Mouse (Mus musculus): Measurements from ENCODE around the gene Ctnna3.

DNA sequence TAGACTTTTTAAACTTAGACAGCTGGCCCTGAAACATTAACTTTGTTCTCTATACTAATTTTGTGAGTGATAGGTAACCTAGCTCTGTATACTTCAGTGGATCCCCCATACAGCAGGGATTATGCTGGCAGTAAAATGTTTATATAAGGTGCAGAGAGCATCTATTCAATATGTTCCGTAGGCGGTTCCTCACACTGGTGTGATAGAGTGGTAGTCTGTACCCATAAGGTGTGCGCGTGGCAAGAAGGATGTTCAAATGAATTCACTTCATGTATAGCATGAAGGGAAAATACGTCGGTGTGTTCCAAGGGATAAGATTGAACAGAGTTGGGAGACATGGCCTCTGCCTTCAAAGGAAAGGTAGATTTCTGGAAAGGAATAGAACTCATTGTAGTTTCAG is 794.5 kb downstream of the Ctnna3 start:
- no peak for TF ChIP-seq MYOD1 (IDR thresholded peaks at IDR 0.05; ENCODE audit: control insufficient read depth, insufficient read length, low read depth)
- TF ChIP-seq CTCF (IDR thresholded peaks at IDR 0.05; ENCODE audit: control insufficient read depth, insufficient read depth, insufficient read length), result no peak
- TF ChIP-seq FOSL1 (IDR thresholded peaks at IDR 0.05; ENCODE audit: insufficient read depth, low read length, poor library complexity, severe bottlenecking), result no peak
- no peak for TF ChIP-seq MYOG (IDR thresholded peaks at IDR 0.05; ENCODE audit: control insufficient read depth, extremely low read depth, insufficient read length)
- no peak for TF ChIP-seq CEBPB (IDR thresholded peaks at IDR 0.05; ENCODE audit: low read depth)
- no peak for TF ChIP-seq USF1 (IDR thresholded peaks at IDR 0.05; ENCODE audit: low read depth)
